Mouse (Mus musculus): Measurements from ENCODE around the gene Ecsit. TPM values are rescaled to one million over a fixed set of nuclear protein-coding genes. Genes with fewer than 3 reads are reported as not detected.

Gene Ecsit
- 29.2 TPM for total RNA-seq (2023)

DNA sequence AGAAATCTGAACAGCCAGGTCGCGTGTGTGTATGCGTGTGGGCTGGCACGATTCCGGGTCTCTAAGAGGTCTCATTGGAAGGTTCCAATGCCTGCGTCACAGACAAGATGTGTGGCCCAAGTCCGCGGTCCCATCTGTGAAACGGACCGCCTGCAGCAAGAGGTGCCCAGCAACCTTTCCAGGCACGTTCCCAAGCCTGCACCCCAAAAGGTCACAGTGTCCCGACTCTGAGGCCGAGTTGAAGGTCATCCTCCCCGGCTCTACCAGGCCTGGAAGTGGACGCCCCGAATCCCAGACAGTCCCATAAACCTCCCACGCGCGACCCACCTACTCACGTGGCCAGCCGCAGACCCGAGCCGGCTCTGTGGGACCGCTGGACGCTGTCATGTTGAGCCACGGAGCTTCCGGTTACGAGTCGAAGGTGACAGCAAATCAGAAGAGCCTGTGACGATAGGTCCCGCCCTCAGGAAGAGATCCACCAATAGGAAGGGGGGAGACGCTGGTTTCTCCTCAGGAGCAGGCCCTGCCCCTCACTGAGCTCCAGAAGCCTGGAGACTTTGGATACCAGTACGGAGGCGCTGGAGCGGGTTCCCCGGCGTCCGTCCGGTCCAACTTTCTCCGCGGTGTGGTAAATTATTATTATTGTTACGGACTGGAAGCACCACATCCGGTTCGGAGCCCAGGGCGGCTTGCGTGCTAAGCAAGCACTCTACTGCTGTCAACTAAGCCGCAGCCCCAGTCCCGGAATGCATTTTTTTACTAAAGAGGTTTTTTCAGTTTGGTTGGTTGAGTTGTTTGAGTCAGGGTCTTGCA, at the start of gene Ecsit:
Gene Ecsit, minus strand, starts transcription at position 417 of the 813 bp plus-strand sequence.

DNA sequence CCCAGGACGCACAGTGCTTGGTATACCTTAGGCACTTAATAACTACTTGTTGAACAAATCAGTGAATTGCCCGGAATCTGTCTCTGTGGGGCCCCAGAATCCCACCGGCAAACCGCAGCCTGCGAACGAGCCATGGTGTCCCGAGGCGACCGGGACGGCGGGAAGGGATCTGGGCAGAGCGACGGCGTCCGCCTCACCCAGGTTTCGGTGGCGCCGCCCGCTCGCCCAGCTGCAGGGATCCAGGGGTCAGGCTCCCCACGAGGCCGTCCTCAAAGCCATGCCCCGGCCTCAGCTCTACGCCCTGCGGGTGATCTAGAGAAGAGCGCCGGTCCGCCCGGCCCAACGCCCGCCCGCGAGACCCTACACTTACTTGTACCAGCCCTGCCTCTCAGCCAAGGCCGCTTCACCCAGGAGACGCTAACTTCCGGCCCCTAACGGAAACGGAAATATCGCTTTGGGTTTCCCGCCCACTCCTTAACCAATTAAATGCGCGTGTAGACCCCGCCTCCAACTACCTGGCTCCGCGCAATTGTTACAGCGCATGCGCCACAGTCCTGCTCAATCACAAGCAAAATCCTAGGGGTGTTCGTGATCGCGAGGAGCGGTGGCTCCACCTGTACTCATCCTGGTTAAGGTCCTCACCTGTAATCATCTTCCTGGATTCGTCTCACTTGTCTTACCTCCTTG, 31.6 kb upstream of the Ecsit start, which contains the start of gene Elof1:
Gene Elof1, minus strand, starts transcription at position 433 of the 687 bp plus-strand sequence.

DNA sequence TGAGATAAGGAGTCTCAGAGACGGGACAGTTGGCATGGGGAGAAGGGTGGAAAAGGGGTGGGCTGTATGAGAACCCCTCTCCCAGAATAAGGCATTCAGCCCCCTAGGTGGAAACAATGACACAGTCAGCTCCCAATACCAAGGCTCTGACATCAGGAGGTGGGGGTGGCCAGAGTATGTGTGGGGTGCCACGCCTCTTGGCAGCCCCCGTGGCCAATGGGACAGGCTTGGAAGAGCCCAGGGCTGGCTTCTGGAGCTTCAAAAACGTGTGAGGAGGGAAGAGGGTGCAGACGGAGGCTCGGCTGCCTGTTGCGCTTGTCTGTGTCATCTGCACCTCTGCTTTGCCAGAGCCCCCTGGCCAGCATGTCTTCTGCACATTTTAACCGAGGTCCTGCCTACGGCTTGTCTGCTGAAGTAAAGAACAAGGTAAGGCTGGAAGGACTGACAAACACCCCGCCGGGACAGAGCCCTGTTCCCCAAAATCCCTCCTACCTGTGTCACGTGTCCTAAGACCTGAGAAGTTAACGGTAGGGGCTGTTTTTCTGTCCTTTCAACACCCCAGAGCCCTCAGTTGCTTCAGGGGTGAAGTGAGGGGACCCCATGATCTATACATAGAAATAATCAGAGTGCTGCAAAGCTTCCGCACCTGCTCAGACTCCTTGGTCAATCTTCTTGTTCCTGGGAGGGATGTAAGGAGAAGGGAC, 13.9 kb upstream of the Ecsit start, which contains the start of gene Cnn1:
Gene Cnn1, plus strand, starts transcription at position 224 of the 704 bp plus-strand sequence.

GRCm38 (mm10) chr9:22070791-22071573, 14.3 kb downstream of the Ecsit start, which contains the start of the genes Gm49318 and Zfp653:
Gene Gm49318 (minus strand): TSS chr9:22071259.
Gene Zfp653 (minus strand): TSS chr9:22071376.

GRCm38 (mm10) chr9:22051958-22052254, 33.3 kb downstream of the Ecsit start, which contains the start of gene Elavl3:
Gene Elavl3 (minus strand): TSS chr9:22052023.

Other genes with a start within 250 kb of the Ecsit start
- gene Angptl8, start 249.9 kb downstream of the Ecsit start, total RNA-seq (2023): not detected
- gene Dock6, start 232.8 kb downstream of the Ecsit start, total RNA-seq (2023): 6.3 TPM
- gene Rab3d, start 167.2 kb downstream of the Ecsit start, total RNA-seq (2023): 6.6 TPM
- gene Ccdc159, start 158.0 kb downstream of the Ecsit start, total RNA-seq (2023): not detected
- gene Tmem205, start 157.9 kb downstream of the Ecsit start, total RNA-seq (2023): not detected
- gene Plppr2, start 148.4 kb downstream of the Ecsit start, total RNA-seq (2023): 0.56 TPM
- gene Swsap1, start 129.7 kb downstream of the Ecsit start, total RNA-seq (2023): 7.1 TPM
- 0.38 TPM for gene Epor, start 121.9 kb downstream of the Ecsit start, total RNA-seq (2023)
- gene Rgl3, start 96.0 kb downstream of the Ecsit start, total RNA-seq (2023): not detected
- gene Ccdc151, start 82.8 kb downstream of the Ecsit start, total RNA-seq (2023): not detected
- 72.4 TPM for gene Prkcsh, start 82.6 kb downstream of the Ecsit start, total RNA-seq (2023)
- gene Elavl3, start 33.4 kb downstream of the Ecsit start, total RNA-seq (2023): 0.15 TPM
- gene Gm49318, start 14.2 kb downstream of the Ecsit start, total RNA-seq (2023): not detected
- gene Zfp653, start 14.1 kb downstream of the Ecsit start, total RNA-seq (2023): 26.8 TPM
- gene Cnn1, start 13.8 kb upstream of the Ecsit start, total RNA-seq (2023): not detected
- gene Elof1, start 31.7 kb upstream of the Ecsit start, total RNA-seq (2023): 30.4 TPM
- 167 TPM for gene Acp5, start 50.3 kb upstream of the Ecsit start, total RNA-seq (2023)
- gene Pigyl, start 71.4 kb upstream of the Ecsit start, total RNA-seq (2023): 11.3 TPM
- gene Zfp872, start 102.7 kb upstream of the Ecsit start, total RNA-seq (2023): not detected
- 33.8 TPM for gene Zfp809, start 140.3 kb upstream of the Ecsit start, total RNA-seq (2023)
- 3.0 TPM for gene Zfp599, start 174.5 kb upstream of the Ecsit start, total RNA-seq (2023)
- gene Zfp810, start 222.2 kb upstream of the Ecsit start, total RNA-seq (2023): 13.1 TPM